Mouse (Mus musculus): ENCODE measurements around the gene Rubcnl.

GRCm38 (mm10) chr14:74986527-74986926 lies 29.3 kb upstream of the Rubcnl start:
- TF ChIP-seq CTCF (IDR thresholded peaks at IDR 0.05; ENCODE audit: low read depth) (no peak), EP300 (IDR thresholded peaks at IDR 0.05; ENCODE audit: low read depth) (no peak)

Measured in liver, embryonic 14.5 days (tissue).